ENCODE assay signal across 1 mouse cellular context in genomic region chr10:120799479-120799878, GRCm38 (mm10).
A peak's percentile ranks its signal among the peaks of the same experiment; 100 is the strongest.
TF ChIP-seq lines count a peak whose summit lies in the region.

No protein-coding gene starts in this region.

TF ChIP-seq in MEL, 35 proteins besides CTCF, POLR2A, EP300 and RAD21 (continued from another document):
- TF ChIP-seq ZNF384 (IDR thresholded peaks at IDR 0.05; ENCODE audit: low read depth, low read length) (no peak), RCOR1 (IDR thresholded peaks at IDR 0.05; ENCODE audit: low read depth, low read length) (no peak), BHLHE40 (IDR thresholded peaks at IDR 0.05; ENCODE audit: borderline replicate concordance, low read depth, low read length) (peak; percentile 60; the same call in 1 of the 2 replicates), POLR2AphosphoS5 (IDR thresholded peaks at IDR 0.05; ENCODE audit: borderline replicate concordance, low read depth, low read length) (no peak)
